Mouse (Mus musculus): ENCODE results near the gene Ppp1r37. TPM values are rescaled to one million over a fixed set of nuclear protein-coding genes. Genes with fewer than 3 reads are reported as not detected.

Ppp1r37 gene
- polyA plus RNA-seq, 1 experiment from 2014 or later = 30.3 TPM

GRCm38 (mm10) chr7:19589207-19589606 is 26.3 kb upstream of the Ppp1r37 start:
- ATAC-seq (ENCODE audit: insufficient number of reproducible peaks, insufficient read depth, low FRiP score, low TSS enrichment, low read depth) = no peak
- H3K9me3 ChIP-seq = no peaks in the 10 kb centered on the region
- peaks cover 99% of the 10 kb centered on the region for H3K36me3 ChIP-seq
- no peak overlapping the region for H3K27ac ChIP-seq
- no peak overlapping the region for H3K9ac ChIP-seq
- no peak overlapping the region for H3K4me2 ChIP-seq
- WGBS = 49% methylated on average over 3 of the region's 3 CpGs
- H3K4me1 ChIP-seq = no peaks in the 10 kb centered on the region
- no peak overlapping the region for H3K4me3 ChIP-seq
- H3K27me3 ChIP-seq = no peaks in the 10 kb centered on the region

GRCm38 (mm10) chr7:19586269-19586668 is 23.4 kb upstream of the Ppp1r37 start:
- no peak overlapping the region for H3K4me3 ChIP-seq
- H3K36me3 ChIP-seq = peaks cover 98% of the 10 kb centered on the region
- H3K9ac ChIP-seq = no peak overlapping the region
- no peaks in the 10 kb centered on the region for H3K4me1 ChIP-seq
- no peak overlapping the region for H3K4me2 ChIP-seq
- no peaks in the 10 kb centered on the region for H3K27me3 ChIP-seq
- no peak overlapping the region for H3K27ac ChIP-seq
- no peak for ATAC-seq (ENCODE audit: insufficient number of reproducible peaks, insufficient read depth, low FRiP score, low TSS enrichment, low read depth)
- no peaks in the 10 kb centered on the region for H3K9me3 ChIP-seq
- WGBS = 77% methylated on average over 46 of the region's 46 CpGs

- H3K36me3 ChIP-seq = peaks cover 60% of the 10 kb centered on the region
- H3K27ac ChIP-seq = no peak overlapping the region
- 82% methylated on average over 8 of the region's 8 CpGs for WGBS
- H3K4me3 ChIP-seq = no peak overlapping the region
- peaks cover 32% of the 10 kb centered on the region for H3K27me3 ChIP-seq
- H3K9ac ChIP-seq = 0 out of 2 replicates have a peak overlapping the region, but pooled peaks have one; percentile 6
- no peak for ATAC-seq (ENCODE audit: insufficient number of reproducible peaks, insufficient read depth, low FRiP score, low TSS enrichment, low read depth)
- peaks cover 27% of the 10 kb centered on the region for H3K4me1 ChIP-seq
- no peaks in the 10 kb centered on the region for H3K9me3 ChIP-seq
- H3K4me2 ChIP-seq = no peak overlapping the region
These were observed 17.8 kb upstream of the Ppp1r37 start for GRCm38 (mm10) chr7:19580634-19581033.

- ATAC-seq (ENCODE audit: insufficient number of reproducible peaks, insufficient read depth, low FRiP score, low TSS enrichment, low read depth) = no peak
- Histone ChIP-seq H3K27ac (no peak overlapping the region), H3K9ac (no peak overlapping the region), H3K36me3 (peaks cover 52% of the 10 kb centered on the region), H3K4me3 (no peak overlapping the region), H3K4me2 (no peak overlapping the region), H3K4me1 (peaks cover 27% of the 10 kb centered on the region), H3K27me3 (peaks cover 37% of the 10 kb centered on the region), H3K9me3 (no peaks in the 10 kb centered on the region)
- 80% methylated on average over 10 of the region's 10 CpGs for WGBS
These were observed 16.9 kb upstream of the Ppp1r37 start for GRCm38 (mm10) chr7:19579751-19580150.

GRCm38 (mm10) chr7:19578436-19578835 is 15.6 kb upstream of the Ppp1r37 start:
- no peak overlapping the region for H3K4me3 ChIP-seq
- peaks cover 39% of the 10 kb centered on the region for H3K36me3 ChIP-seq
- WGBS = 61% methylated on average over 4 of the region's 4 CpGs
- H3K9me3 ChIP-seq = no peaks in the 10 kb centered on the region
- H3K9ac ChIP-seq = no peak overlapping the region
- no peak overlapping the region for H3K27ac ChIP-seq
- peaks cover 39% of the 10 kb centered on the region for H3K27me3 ChIP-seq
- H3K4me1 ChIP-seq = peaks cover 33% of the 10 kb centered on the region
- H3K4me2 ChIP-seq = peak overlapping the region; percentile 82; the same call in 1 of the 2 replicates
- no peak for ATAC-seq (ENCODE audit: insufficient number of reproducible peaks, insufficient read depth, low FRiP score, low TSS enrichment, low read depth)

GRCm38 (mm10) chr7:19577877-19578414 is 15.1 kb upstream of the Ppp1r37 start:
- no peak overlapping the region for H3K27ac ChIP-seq
- ATAC-seq (ENCODE audit: insufficient number of reproducible peaks, insufficient read depth, low FRiP score, low TSS enrichment, low read depth) = no peak
- no peaks in the 10 kb centered on the region for H3K9me3 ChIP-seq
- peaks cover 33% of the 10 kb centered on the region for H3K4me1 ChIP-seq
- peak overlapping the region; percentile 82 for H3K4me2 ChIP-seq
- 17% methylated on average over 10 of the region's 10 CpGs for WGBS
- peaks cover 39% of the 10 kb centered on the region for H3K27me3 ChIP-seq
- peak overlapping the region; percentile 67 for H3K9ac ChIP-seq
- peaks cover 34% of the 10 kb centered on the region for H3K36me3 ChIP-seq
- peak overlapping the region; percentile 43 for H3K4me3 ChIP-seq

GRCm38 (mm10) chr7:19577141-19577852 is 14.4 kb upstream of the Ppp1r37 start, which contains the start of the genes Zfp296 and Gemin7:
Gene Zfp296, plus strand, starts transcription at chr7:19577287.
Gene Gemin7, minus strand, starts transcription at chr7:19577595.
- Histone ChIP-seq H3K4me3 (peak within 1 kb of the TSS; percentile 43), H3K36me3 (peaks cover 28% of the 10 kb centered on the region), H3K4me1 (peaks cover 37% of the 10 kb centered on the region), H3K9me3 (no peaks in the 10 kb centered on the region), H3K9ac (peak within 1 kb of the TSS; percentile 67), H3K4me2 (peak within 1 kb of the TSS; percentile 82), H3K27ac (no peak within 1 kb of the TSS), H3K27me3 (peaks cover 39% of the 10 kb centered on the region)
- no peak for ATAC-seq (ENCODE audit: insufficient number of reproducible peaks, insufficient read depth, low FRiP score, low TSS enrichment, low read depth)
- WGBS = under 1% methylated on average over 56 of the region's 56 CpGs

- WGBS = 69% methylated on average over 3 of the region's 3 CpGs
- Histone ChIP-seq H3K4me1 (peaks cover 46% of the 10 kb centered on the region), H3K36me3 (peaks cover 13% of the 10 kb centered on the region), H3K4me2 (no peak overlapping the region), H3K9ac (no peak overlapping the region), H3K9me3 (no peaks in the 10 kb centered on the region), H3K27ac (no peak overlapping the region), H3K27me3 (peaks cover 39% of the 10 kb centered on the region), H3K4me3 (no peak overlapping the region)
- no peak for ATAC-seq (ENCODE audit: insufficient number of reproducible peaks, insufficient read depth, low FRiP score, low TSS enrichment, low read depth)
These were observed 12.7 kb upstream of the Ppp1r37 start for GRCm38 (mm10) chr7:19575559-19575958.

GRCm38 (mm10) chr7:19573776-19574140 is 10.9 kb upstream of the Ppp1r37 start:
- Histone ChIP-seq H3K36me3 (peaks cover 20% of the 10 kb centered on the region), H3K4me1 (peaks cover 38% of the 10 kb centered on the region), H3K9me3 (no peaks in the 10 kb centered on the region), H3K27ac (peak overlapping the region; percentile 82), H3K9ac (peak overlapping the region; percentile 87), H3K4me3 (peak overlapping the region; percentile 76), H3K4me2 (peak overlapping the region; percentile 92), H3K27me3 (peaks cover 38% of the 10 kb centered on the region)
- WGBS = 22% methylated on average over 16 of the region's 16 CpGs
- no peak for ATAC-seq (ENCODE audit: insufficient number of reproducible peaks, insufficient read depth, low FRiP score, low TSS enrichment, low read depth)

- peaks cover 26% of the 10 kb centered on the region for H3K36me3 ChIP-seq
- peak overlapping the region; percentile 82 for H3K27ac ChIP-seq
- no peaks in the 10 kb centered on the region for H3K9me3 ChIP-seq
- H3K9ac ChIP-seq = peak overlapping the region; percentile 87
- peak overlapping the region; percentile 92 for H3K4me2 ChIP-seq
- peak overlapping the region; percentile 76 for H3K4me3 ChIP-seq
- H3K4me1 ChIP-seq = peaks cover 32% of the 10 kb centered on the region
- under 1% methylated on average over 53 of the region's 53 CpGs for WGBS
- peaks cover 32% of the 10 kb centered on the region for H3K27me3 ChIP-seq
- ATAC-seq (ENCODE audit: insufficient number of reproducible peaks, insufficient read depth, low FRiP score, low TSS enrichment, low read depth) = peak; percentile 74
These were observed 10.3 kb upstream of the Ppp1r37 start for GRCm38 (mm10) chr7:19572926-19573775.

- WGBS = 79% methylated on average over 3 of the region's 3 CpGs
- H3K9ac ChIP-seq = no peak overlapping the region
- H3K4me3 ChIP-seq = no peak overlapping the region
- H3K9me3 ChIP-seq = no peaks in the 10 kb centered on the region
- no peak overlapping the region for H3K27ac ChIP-seq
- H3K36me3 ChIP-seq = peaks cover 52% of the 10 kb centered on the region
- H3K27me3 ChIP-seq = 0 out of 2 replicates have a peak, but pooled peaks cover 1% of the 10 kb centered on the region
- peaks cover 19% of the 10 kb centered on the region for H3K4me1 ChIP-seq
- no peak for ATAC-seq (ENCODE audit: insufficient number of reproducible peaks, insufficient read depth, low FRiP score, low TSS enrichment, low read depth)
- H3K4me2 ChIP-seq = no peak overlapping the region
These were observed 6.8 kb upstream of the Ppp1r37 start for GRCm38 (mm10) chr7:19569647-19570046.

Data from embryonic facial prominence, embryonic 13.5 days (tissue).